Mouse (Mus musculus) midbrain, embryonic 13.5 days (tissue): ENCODE measurements around the gene Psme4. TPM values are rescaled to one million over a fixed set of nuclear protein-coding genes. Genes with fewer than 3 reads are reported as not detected.
"Not testable (repeated sequence)": the region's sequence is repeated elsewhere in the genome, so short reads cannot be mapped to it uniquely, and the experiment has no call there.

Source experiments
- ATAC-seq: fragments of 200-750 bp; cut with Nextera tagmentation; 2 replicates; pipeline ENCODE4 v1.8.0; 2017; ENCODE audit warnings: mild to moderate bottlenecking, moderate TSS enrichment, moderate library complexity
- H3K27ac ChIP-seq: fragments of 300-500 bp; sonication (generic); 2 replicates; pipeline ENCODE4 v1.5.1; 2015; ENCODE audit warnings: inconsistent platforms, mild to moderate bottlenecking, moderate library complexity
- H3K27me3 ChIP-seq: fragments of 300-500 bp; sonication (generic); 2 replicates; pipeline ENCODE4 v1.6.1; 2015; ENCODE audit warnings: mild to moderate bottlenecking, inconsistent platforms
- H3K36me3 ChIP-seq: fragments of 300-500 bp; sonication (generic); 2 replicates; pipeline ENCODE4 v1.6.1; 2015; ENCODE audit warnings: mild to moderate bottlenecking, inconsistent platforms
- H3K4me1 ChIP-seq: fragments of 300-500 bp; sonication (generic); replicated peaks from 2 replicates; pipeline ENCODE4 v1.6.1; 2015; ENCODE audit warnings: inconsistent platforms
- H3K4me2 ChIP-seq: fragments of 300-500 bp; sonication (generic); replicated peaks from 2 replicates; pipeline ENCODE4 v1.6.1; 2015; ENCODE audit warnings: moderate library complexity, mild to moderate bottlenecking, inconsistent platforms
- H3K4me3 ChIP-seq: fragments of 300-500 bp; sonication (generic); replicated peaks from 2 replicates; pipeline ENCODE4 v1.5.1; 2015; ENCODE audit warnings: mild to moderate bottlenecking, inconsistent platforms
- H3K9ac ChIP-seq: fragments of 300-500 bp; sonication (generic); replicated peaks from 2 replicates; pipeline ENCODE4 v1.6.1; 2015; ENCODE audit warnings: mild to moderate bottlenecking, inconsistent platforms
- H3K9me3 ChIP-seq: fragments of 300-500 bp; sonication (generic); 2 replicates; pipeline ENCODE4 v1.6.1; 2016; ENCODE audit warnings: mild to moderate bottlenecking, inconsistent platforms
- WGBS: fragments of 180-500 bp; shearing (Covaris S2); methylation state at CpG from one replicate; pipeline ENCODE4 v1.1.7; 2015; 5-methylcytosine and 5-hydroxymethylcytosine counted together
- polyA plus RNA-seq: library from polyadenylated mRNA; unstranded; fragments of >200 nt; fragmentation: Nextera tagmentation; extraction: Ambion mirVana; gene quantifications from 2 replicates; pipeline ENCODE4 v1.2.1, GENCODE M21; 2015

Gene Psme4
- 24.7 and 24.9 TPM in 2 replicates for polyA plus RNA-seq

GRCm38 (mm10) chr11:30771267-30771903, at the start of gene Psme4:
Gene Psme4, plus strand, starts transcription at chr11:30771726.
- Histone ChIP-seq H3K4me3 (peak within 1 kb of the TSS; percentile 98), H3K36me3 (no peaks in the 10 kb centered on the region), H3K4me2 (peak within 1 kb of the TSS; percentile 77), H3K27ac (peak within 1 kb of the TSS; percentile 94), H3K9ac (peak within 1 kb of the TSS; percentile 98), H3K4me1 (peaks cover 27% of the 10 kb centered on the region), H3K27me3 (no peaks in the 10 kb centered on the region), H3K9me3 (no peaks in the 10 kb centered on the region)
- 2% methylated on average over 26 of the region's 43 CpGs for WGBS
- ATAC-seq = peak; percentile 98

- no peaks in the 10 kb centered on the region for H3K36me3 ChIP-seq
- H3K27ac ChIP-seq = no peak overlapping the region
- no peaks in the 10 kb centered on the region for H3K4me1 ChIP-seq
- 68% methylated on average over 5 of the region's 5 CpGs for WGBS
- H3K9ac ChIP-seq = no peak overlapping the region
- H3K9me3 ChIP-seq = no peaks in the 10 kb centered on the region
- H3K27me3 ChIP-seq = no peaks in the 10 kb centered on the region
- ATAC-seq = no peak
- H3K4me2 ChIP-seq = no peak overlapping the region
- H3K4me3 ChIP-seq = no peak overlapping the region
Measured at GRCm38 (mm10) chr11:30723438-30723837, 48.1 kb upstream of the Psme4 start.

- Histone ChIP-seq H3K36me3 (no peaks in the 10 kb centered on the region), H3K9ac (no peak overlapping the region), H3K27me3 (no peaks in the 10 kb centered on the region), H3K27ac (no peak overlapping the region), H3K4me1 (no peaks in the 10 kb centered on the region), H3K4me2 (no peak overlapping the region), H3K9me3 (no peaks in the 10 kb centered on the region), H3K4me3 (no peak overlapping the region)
- no peak for ATAC-seq
Measured at GRCm38 (mm10) chr11:30730721-30731120, 40.8 kb upstream of the Psme4 start.

- Histone ChIP-seq H3K9me3 (no peaks in the 10 kb centered on the region), H3K4me3 (no peak overlapping the region), H3K9ac (no peak overlapping the region), H3K4me2 (no peak overlapping the region), H3K36me3 (no peaks in the 10 kb centered on the region), H3K4me1 (no peaks in the 10 kb centered on the region), H3K27me3 (no peaks in the 10 kb centered on the region), H3K27ac (no peak overlapping the region)
- ATAC-seq = no peak
Measured at GRCm38 (mm10) chr11:30733376-30733775, 38.1 kb upstream of the Psme4 start.

GRCm38 (mm10) chr11:30743991-30744390, 27.5 kb upstream of the Psme4 start:
- no peaks in the 10 kb centered on the region for H3K27me3 ChIP-seq
- ATAC-seq = no peak
- no peak overlapping the region for H3K9ac ChIP-seq

GRCm38 (mm10) chr11:30748938-30749337, 22.6 kb upstream of the Psme4 start:
- no peak for ATAC-seq
- Histone ChIP-seq H3K4me2 (no peak overlapping the region), H3K4me3 (no peak overlapping the region), H3K27ac (no peak overlapping the region), H3K27me3 (peaks cover 4% of the 10 kb centered on the region; the same call in 1 of the 2 replicates), H3K36me3 (no peaks in the 10 kb centered on the region), H3K4me1 (peaks cover 3% of the 10 kb centered on the region), H3K9ac (no peak overlapping the region), H3K9me3 (no peaks in the 10 kb centered on the region)
- 92% methylated on average over 3 of the region's 3 CpGs for WGBS

More at GRCm38 (mm10) chr11:30743991-30744390, 27.5 kb upstream of the Psme4 start:
- Histone ChIP-seq H3K27ac (no peak overlapping the region), H3K4me1 (peaks cover 4% of the 10 kb centered on the region), H3K36me3 (no peaks in the 10 kb centered on the region), H3K4me3 (no peak overlapping the region), H3K9me3 (no peaks in the 10 kb centered on the region), H3K4me2 (no peak overlapping the region)

- ATAC-seq = no peak
Measured at GRCm38 (mm10) chr11:30749587-30749986, 21.9 kb upstream of the Psme4 start.

GRCm38 (mm10) chr11:30750039-30750823, 21.3 kb upstream of the Psme4 start:
- H3K27ac ChIP-seq = no peak overlapping the region
- H3K4me3 ChIP-seq = no peak overlapping the region
- H3K4me2 ChIP-seq = no peak overlapping the region
- no peak for ATAC-seq
- no peaks in the 10 kb centered on the region for H3K9me3 ChIP-seq
- H3K27me3 ChIP-seq = peaks cover 6% of the 10 kb centered on the region; the same call in 1 of the 2 replicates
- H3K36me3 ChIP-seq = no peaks in the 10 kb centered on the region
- no peak overlapping the region for H3K9ac ChIP-seq
- 26% methylated on average over 3 of the region's 3 CpGs for WGBS
- no peaks in the 10 kb centered on the region for H3K4me1 ChIP-seq

More at GRCm38 (mm10) chr11:30749587-30749986, 21.9 kb upstream of the Psme4 start:
- H3K27me3 ChIP-seq = peaks cover 4% of the 10 kb centered on the region; the same call in 1 of the 2 replicates
- no peak overlapping the region for H3K9ac ChIP-seq
- 22% methylated on average over 3 of the region's 3 CpGs for WGBS
- H3K9me3 ChIP-seq = no peaks in the 10 kb centered on the region
- H3K4me3 ChIP-seq = no peak overlapping the region
- no peak overlapping the region for H3K4me2 ChIP-seq
- no peak overlapping the region for H3K27ac ChIP-seq
- no peaks in the 10 kb centered on the region for H3K4me1 ChIP-seq
- no peaks in the 10 kb centered on the region for H3K36me3 ChIP-seq

- Histone ChIP-seq H3K27ac (no peak overlapping the region), H3K4me3 (no peak overlapping the region), H3K9me3 (no peaks in the 10 kb centered on the region), H3K27me3 (peaks cover 14% of the 10 kb centered on the region; the same call in 1 of the 2 replicates), H3K9ac (no peak overlapping the region), H3K36me3 (no peaks in the 10 kb centered on the region), H3K4me2 (no peak overlapping the region), H3K4me1 (no peaks in the 10 kb centered on the region)
- no peak for ATAC-seq
- WGBS = 86% methylated on average over 3 of the region's 3 CpGs
Measured at GRCm38 (mm10) chr11:30752956-30753355, 18.6 kb upstream of the Psme4 start.

- Histone ChIP-seq H3K4me3 (peak overlapping the region; percentile 69), H3K9ac (peak overlapping the region; percentile 77), H3K4me2 (peak overlapping the region; percentile 96), H3K27me3 (peaks cover 14% of the 10 kb centered on the region; the same call in 1 of the 2 replicates)
- WGBS = 59% methylated on average over 4 of the region's 4 CpGs
- H3K27ac ChIP-seq, ATAC-seq, H3K4me1 ChIP-seq, H3K9me3 ChIP-seq, H3K36me3 ChIP-seq: not testable (repeated sequence)
Measured at GRCm38 (mm10) chr11:30754486-30754854, 17.1 kb upstream of the Psme4 start.

GRCm38 (mm10) chr11:30754855-30755530, 16.5 kb upstream of the Psme4 start:
- no peaks in the 10 kb centered on the region for H3K36me3 ChIP-seq
- no peak overlapping the region for H3K27ac ChIP-seq
- H3K27me3 ChIP-seq = peaks cover 14% of the 10 kb centered on the region; the same call in 1 of the 2 replicates
- H3K9ac ChIP-seq = peak overlapping the region; percentile 77
- peak overlapping the region; percentile 69 for H3K4me3 ChIP-seq
- under 1% methylated on average over 62 of the region's 66 CpGs for WGBS
- no peaks in the 10 kb centered on the region for H3K4me1 ChIP-seq
- peak; percentile 95 for ATAC-seq
- H3K4me2 ChIP-seq = peak overlapping the region; percentile 96
- H3K9me3 ChIP-seq = no peaks in the 10 kb centered on the region

GRCm38 (mm10) chr11:30761381-30761780, 10.1 kb upstream of the Psme4 start:
- no peak for ATAC-seq
- Histone ChIP-seq H3K9ac (no peak overlapping the region), H3K27me3 (no peaks in the 10 kb centered on the region), H3K4me2 (no peak overlapping the region), H3K4me1 (no peaks in the 10 kb centered on the region), H3K27ac (no peak overlapping the region), H3K4me3 (no peak overlapping the region), H3K36me3 (no peaks in the 10 kb centered on the region), H3K9me3 (no peaks in the 10 kb centered on the region)
- 80% methylated on average over 7 of the region's 7 CpGs for WGBS
